Mouse (Mus musculus): ENCODE measurements around the gene Gm43720. TPM values are rescaled to one million over a fixed set of nuclear protein-coding genes. Genes with fewer than 3 reads are reported as not detected.

The Gm43720 gene
- 0.12 and 0.25 TPM in 2 replicates for polyA plus RNA-seq (2015; fragmentation: Nextera tagmentation; extraction: Ambion mirVana)

GRCm38 (mm10) chr5:138279585-138280424 lies at the start of gene Gm43720, which contains the start of the genes Gpc2 and Stag3:
Gene Gm43720 (minus strand): TSS chr5:138279958.
Gene Gpc2 (minus strand): TSS chr5:138280005.
Gene Stag3 (plus strand): TSS chr5:138280240.

DNA sequence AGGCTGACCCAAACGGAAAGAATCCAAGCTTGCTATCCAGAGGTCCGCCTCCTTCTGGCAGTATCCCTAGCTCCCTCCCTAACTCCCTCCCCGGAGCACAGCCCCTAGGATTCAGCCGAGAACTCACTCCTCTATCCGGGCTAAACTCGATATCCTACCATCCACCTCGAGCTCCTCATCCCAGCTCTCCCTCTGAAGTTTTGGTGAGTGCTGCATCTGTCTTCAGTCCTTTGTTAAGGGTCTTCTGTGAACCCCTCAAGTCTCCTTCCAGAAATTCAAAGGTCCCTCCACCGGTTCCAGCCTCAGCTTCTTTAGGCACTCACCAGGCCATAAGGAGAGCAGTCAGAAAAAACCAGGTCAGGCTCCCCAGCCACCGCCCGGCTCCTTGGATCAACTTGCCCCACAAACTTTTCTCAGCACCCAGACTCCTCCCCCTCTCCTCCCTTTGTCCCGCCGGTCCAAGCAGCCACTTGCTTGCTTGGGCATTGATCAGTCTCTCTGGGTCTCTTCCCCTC lies 7.3 kb downstream of the Gm43720 start, which contains the start of gene Gal3st4:
Gene Gal3st4, minus strand, starts transcription at position 432 of the 515 bp plus-strand sequence.

GRCm38 (mm10) chr5:138263260-138264206 lies 16.2 kb downstream of the Gm43720 start, which contains the start of gene BC037034:
Gene BC037034 (minus strand): TSS chr5:138264033.

GRCm38 (mm10) chr5:138255353-138256093 lies 24.2 kb downstream of the Gm43720 start, which contains the start of gene Lamtor4:
Gene Lamtor4 (plus strand): TSS chr5:138255482.

DNA sequence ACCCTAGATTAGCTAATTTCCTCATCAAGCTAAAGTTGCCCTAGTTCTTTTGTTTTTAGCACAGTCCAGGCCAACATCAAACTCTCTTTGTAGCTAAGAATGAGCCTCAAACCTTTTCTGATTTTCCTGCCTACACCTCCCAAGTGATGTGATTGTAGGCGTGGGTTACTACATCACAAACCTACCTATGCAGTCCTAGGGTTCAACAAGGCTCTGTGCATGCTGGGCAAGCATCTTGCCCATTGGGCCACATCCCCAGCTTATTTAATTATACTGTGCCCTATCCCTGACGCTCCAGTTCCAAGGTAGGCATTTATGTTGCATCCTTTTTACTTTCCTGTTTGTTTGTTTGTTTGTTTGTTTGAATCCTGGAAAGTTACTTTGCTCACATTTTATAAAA lies 54.1 kb downstream of the Gm43720 start, which contains the start of gene Nxpe5:
Gene Nxpe5, plus strand, starts transcription at position 199 of the 400 bp plus-strand sequence.

Other genes with a start within 250 kb of the Gm43720 start
- gene Smok3c, start 226.8 kb downstream of the Gm43720 start, polyA plus RNA-seq (2015; fragmentation: Nextera tagmentation; extraction: Ambion mirVana): not detected in 2 replicates
- 5.8 and 7.2 TPM in 2 replicates for gene Zkscan1, start 194.9 kb downstream of the Gm43720 start, polyA plus RNA-seq (2015; fragmentation: Nextera tagmentation; extraction: Ambion mirVana)
- gene Zscan21, start 163.1 kb downstream of the Gm43720 start, polyA plus RNA-seq (2015; fragmentation: Nextera tagmentation; extraction: Ambion mirVana): 23.5 and 26.3 TPM in 2 replicates
- 6.8 and 7.5 TPM in 2 replicates for gene Zfp113, start 124.2 kb downstream of the Gm43720 start, polyA plus RNA-seq (2015; fragmentation: Nextera tagmentation; extraction: Ambion mirVana)
- gene Cops6, start 118.9 kb downstream of the Gm43720 start, polyA plus RNA-seq (2015; fragmentation: Nextera tagmentation; extraction: Ambion mirVana): 224 and 240 TPM in 2 replicates
- 9.8 and 10.3 TPM in 2 replicates for gene Ap4m1, start 108.0 kb downstream of the Gm43720 start, polyA plus RNA-seq (2015; fragmentation: Nextera tagmentation; extraction: Ambion mirVana)
- 38.7 and 44.9 TPM in 2 replicates for gene Mcm7, start 107.5 kb downstream of the Gm43720 start, polyA plus RNA-seq (2015; fragmentation: Nextera tagmentation; extraction: Ambion mirVana)
- 33.7 and 34.9 TPM in 2 replicates for gene Taf6, start 92.5 kb downstream of the Gm43720 start, polyA plus RNA-seq (2015; fragmentation: Nextera tagmentation; extraction: Ambion mirVana)
- gene Cnpy4, start 92.5 kb downstream of the Gm43720 start, polyA plus RNA-seq (2015; fragmentation: Nextera tagmentation; extraction: Ambion mirVana): 21.2 and 22.7 TPM in 2 replicates
- gene Mblac1, start 85.6 kb downstream of the Gm43720 start, polyA plus RNA-seq (2015; fragmentation: Nextera tagmentation; extraction: Ambion mirVana): 8.4 and 9.6 TPM in 2 replicates
- 0.42 and 0.51 TPM in 2 replicates for gene Nxpe5, start 54.1 kb downstream of the Gm43720 start, polyA plus RNA-seq (2015; fragmentation: Nextera tagmentation; extraction: Ambion mirVana)
- gene Lamtor4, start 24.5 kb downstream of the Gm43720 start, polyA plus RNA-seq (2015; fragmentation: Nextera tagmentation; extraction: Ambion mirVana): 71.9 and 85.1 TPM in 2 replicates
- gene BC037034, start 15.9 kb downstream of the Gm43720 start, polyA plus RNA-seq (2015; fragmentation: Nextera tagmentation; extraction: Ambion mirVana): 2.6 and 2.7 TPM in 2 replicates
- gene Gal3st4, start 7.1 kb downstream of the Gm43720 start, polyA plus RNA-seq (2015; fragmentation: Nextera tagmentation; extraction: Ambion mirVana): 1.9 and 2.0 TPM in 2 replicates
- 1.4 and 1.5 TPM in 2 replicates for gene Gpc2, start within 50 bp of the Gm43720 start, polyA plus RNA-seq (2015; fragmentation: Nextera tagmentation; extraction: Ambion mirVana)
- 0.61 and 1.1 TPM in 2 replicates for gene Stag3, start 282 bp upstream of the Gm43720 start, polyA plus RNA-seq (2015; fragmentation: Nextera tagmentation; extraction: Ambion mirVana)
- not detected in 2 replicates for gene Pvrig, start 62.0 kb upstream of the Gm43720 start, polyA plus RNA-seq (2015; fragmentation: Nextera tagmentation; extraction: Ambion mirVana)
- 9.4 and 9.6 TPM in 2 replicates for gene Zfp157, start 161.5 kb upstream of the Gm43720 start, polyA plus RNA-seq (2015; fragmentation: Nextera tagmentation; extraction: Ambion mirVana)

Data from urinary bladder, postnatal 0 days (tissue).